Mouse (Mus musculus) lung, adult 2 months (tissue): ENCODE data around the gene Tex37. TPM values are rescaled to one million over a fixed set of nuclear protein-coding genes. Genes with fewer than 3 reads are reported as not detected.

Experiments used
- DNase-seq: peaks from one replicate; pipeline ENCODE4 v3.0.0; 2022
- H3K4me1 ChIP-seq: fragments of 200-500 bp; 2 replicates; pipeline ENCODE4 v1.6.1; 2011; ENCODE audit warnings: low read length; ENCODE audit not compliant: control insufficient read depth, insufficient read depth
- H3K4me3 ChIP-seq: fragments of 200-500 bp; replicated peaks from 2 replicates; pipeline ENCODE3; 2011; ENCODE audit warnings: low read depth, mild to moderate bottlenecking, control low read depth, low read length; ENCODE audit errors: extremely low read depth
- CTCF ChIP-seq: fragments of 200-500 bp; IDR thresholded peaks from 2 replicates; pipeline ENCODE4 v1.5.1; 2011; ENCODE audit warnings: mild to moderate bottlenecking, low read length, control low read depth; ENCODE audit not compliant: insufficient read depth
- POLR2A ChIP-seq: fragments of 200-500 bp; IDR thresholded peaks from 2 replicates; pipeline ENCODE4 v1.6.1; 2011; ENCODE audit warnings: low read depth, mild to moderate bottlenecking, control low read depth, low read length, borderline replicate concordance; ENCODE audit errors: extremely low read depth
- WGBS: fragments of 180-500 bp; shearing (Covaris S2); methylation state at CpG from one replicate; pipeline ENCODE4 v1.1.7; 2018; 5-methylcytosine and 5-hydroxymethylcytosine counted together
- polyA plus RNA-seq: library from polyadenylated mRNA; depleted of rRNA; stranded (reverse); fragments of >200 nt; gene quantifications from 2 replicates; pipeline ENCODE4 v1.2.3, GENCODE M21; 2012

The Tex37 gene
- polyA plus RNA-seq, 1 experiment: not detected

- no peak for DNase-seq
- no peaks in the 10 kb centered on the region for H3K4me1 ChIP-seq
- 79% methylated on average over 6 of the region's 6 CpGs for WGBS
- H3K4me3 ChIP-seq: no peak overlapping the region
- TF ChIP-seq POLR2A: no peak
- TF ChIP-seq CTCF: no peak
Measured at GRCm38 (mm10) chr6:70898166-70898565, 20.6 kb downstream of the Tex37 start.

- no peak overlapping the region for H3K4me3 ChIP-seq
- DNase-seq: no peak
- TF ChIP-seq CTCF: no peak
- no peak for TF ChIP-seq POLR2A
- no peaks in the 10 kb centered on the region for H3K4me1 ChIP-seq
- WGBS: 87% methylated on average over 11 of the region's 11 CpGs
Measured at GRCm38 (mm10) chr6:70887993-70888392, 30.7 kb downstream of the Tex37 start.

- 11% methylated on average over 5 of the region's 5 CpGs for WGBS
- Histone ChIP-seq H3K4me1 (no peaks in the 10 kb centered on the region), H3K4me3 (no peak overlapping the region)
- peak; percentile 65 for DNase-seq
- TF ChIP-seq CTCF: peak; percentile 82
- no peak for TF ChIP-seq POLR2A
Measured at GRCm38 (mm10) chr6:70880714-70881304, 37.9 kb downstream of the Tex37 start.

- 87% methylated on average over 1 of the region's 1 CpGs for WGBS
- TF ChIP-seq CTCF (no peak), POLR2A (no peak)
- Histone ChIP-seq H3K4me1 (peaks cover 4% of the 10 kb centered on the region), H3K4me3 (no peak overlapping the region)
- DNase-seq: no peak
Measured at GRCm38 (mm10) chr6:70875017-70875416, 43.7 kb downstream of the Tex37 start.

- DNase-seq: no peak
- WGBS: 68% methylated on average over 5 of the region's 5 CpGs
- Histone ChIP-seq H3K4me1 (peaks cover 4% of the 10 kb centered on the region), H3K4me3 (no peak overlapping the region)
- TF ChIP-seq CTCF (peak; percentile 36; the same call in 1 of the 2 replicates), POLR2A (no peak)
Measured at GRCm38 (mm10) chr6:70874035-70874775, 44.5 kb downstream of the Tex37 start.

- Histone ChIP-seq H3K4me3 (no peak overlapping the region), H3K4me1 (peaks cover 4% of the 10 kb centered on the region)
- TF ChIP-seq CTCF: no peak
- no peak for TF ChIP-seq POLR2A
- 67% methylated on average over 7 of the region's 7 CpGs for whole genome bisulfite sequencing
- no peak for DNase-seq
Measured at GRCm38 (mm10) chr6:70872570-70872969, 46.2 kb downstream of the Tex37 start.

- no peak overlapping the region for H3K4me3 ChIP-seq
- TF ChIP-seq POLR2A (no peak), CTCF (no peak)
- no peak for DNase-seq
- H3K4me1 ChIP-seq: peaks cover 4% of the 10 kb centered on the region
- 39% methylated on average over 10 of the region's 10 CpGs for WGBS
Measured at GRCm38 (mm10) chr6:70872128-70872527, 46.6 kb downstream of the Tex37 start.

- Histone ChIP-seq H3K4me3 (no peak overlapping the region), H3K4me1 (peaks cover 4% of the 10 kb centered on the region)
- TF ChIP-seq POLR2A (no peak), CTCF (no peak)
- WGBS: 44% methylated on average over 14 of the region's 14 CpGs
- DNase-seq: no peak
Measured at GRCm38 (mm10) chr6:70871511-70871980, 47.2 kb downstream of the Tex37 start.

GRCm38 (mm10) chr6:70867297-70867696, 51.4 kb downstream of the Tex37 start:
- TF ChIP-seq POLR2A (no peak), CTCF (no peak)
- no peak for DNase-seq
- 91% methylated on average over 9 of the region's 9 CpGs for WGBS

GRCm38 (mm10) chr6:70866761-70867160, 52.0 kb downstream of the Tex37 start:
- Histone ChIP-seq H3K4me1 (no peaks in the 10 kb centered on the region), H3K4me3 (no peak overlapping the region)
- no peak for TF ChIP-seq CTCF
- TF ChIP-seq POLR2A: no peak
- WGBS: 69% methylated on average over 5 of the region's 5 CpGs
- DNase-seq: no peak

More at GRCm38 (mm10) chr6:70867297-70867696, 51.4 kb downstream of the Tex37 start:
- Histone ChIP-seq H3K4me1 (peaks cover 3% of the 10 kb centered on the region), H3K4me3 (no peak overlapping the region)
